Mouse (Mus musculus): Measurements from ENCODE around the gene Ten1. TPM values are rescaled to one million over a fixed set of nuclear protein-coding genes. Genes with fewer than 3 reads are reported as not detected.

The Ten1 gene
- polyA plus RNA-seq, 1 experiment, result 181 TPM

DNA sequence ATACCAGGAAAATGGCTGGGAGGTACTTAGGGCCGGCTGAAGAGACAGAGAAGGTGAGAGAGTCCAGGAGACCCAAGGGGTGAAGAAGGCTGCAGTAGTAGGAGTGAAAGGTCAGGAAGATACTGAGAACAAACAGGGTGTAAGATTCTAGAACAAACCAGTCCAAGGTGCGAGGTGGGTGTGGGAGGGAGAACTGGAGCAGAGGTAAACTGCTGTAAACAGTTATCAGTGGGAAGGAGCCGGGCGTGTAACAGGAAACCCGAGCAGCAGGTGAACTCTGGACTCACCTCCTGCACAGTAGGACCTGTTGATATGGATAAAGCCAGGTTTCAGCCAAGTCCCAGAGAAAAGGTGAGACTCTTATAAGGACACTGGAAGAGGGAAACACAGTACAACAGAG lies 12.0 kb downstream of the Ten1 start:
- Histone ChIP-seq H3K4me3 (replicated peaks) (no peak overlapping the region), H3K36me3 (replicated peaks; ENCODE audit: low read length) (peaks cover 67% of the 10 kb centered on the region), H3K4me1 (peaks cover 16% of the 10 kb centered on the region), H3K9me3 (peaks cover 5% of the 10 kb centered on the region; the same call in 1 of the 2 replicates), H3K27me3 (replicated peaks) (no peaks in the 10 kb centered on the region)
- no peak for TF ChIP-seq FLI1 (IDR thresholded peaks at IDR 0.05; ENCODE audit: low read length)

DNA sequence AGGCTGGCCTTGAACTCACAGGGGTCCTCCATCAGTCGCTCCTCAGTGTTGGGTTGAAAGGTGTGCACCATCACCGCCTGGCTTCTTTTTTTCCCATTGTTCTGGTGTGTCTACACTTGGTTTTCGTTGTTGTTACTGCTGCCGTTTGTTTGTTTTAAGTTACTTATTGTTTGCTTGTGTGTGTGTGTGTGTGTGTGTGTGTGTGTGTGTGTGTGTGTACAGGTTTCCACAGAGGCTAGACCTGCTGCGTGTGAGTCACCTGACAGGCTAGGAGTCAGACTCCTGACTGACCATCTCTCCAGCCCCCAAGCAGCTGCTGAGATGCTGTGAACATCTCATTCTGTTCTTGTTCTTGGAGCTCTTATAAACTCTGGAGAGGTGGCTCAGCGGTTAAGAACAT lies 14.2 kb downstream of the Ten1 start:
- Histone ChIP-seq H3K27me3 (replicated peaks) (no peaks in the 10 kb centered on the region), H3K36me3 (replicated peaks; ENCODE audit: low read length) (peaks cover 49% of the 10 kb centered on the region), H3K4me3 (replicated peaks) (no peak overlapping the region), H3K9me3 (no peaks in the 10 kb centered on the region), H3K4me1 (peaks cover 38% of the 10 kb centered on the region)
- no peak for TF ChIP-seq GATA1 (IDR thresholded peaks at IDR 0.05; ENCODE audit: borderline replicate concordance, low read length)
- no peak for TF ChIP-seq FLI1 (IDR thresholded peaks at IDR 0.05; ENCODE audit: low read length)

DNA sequence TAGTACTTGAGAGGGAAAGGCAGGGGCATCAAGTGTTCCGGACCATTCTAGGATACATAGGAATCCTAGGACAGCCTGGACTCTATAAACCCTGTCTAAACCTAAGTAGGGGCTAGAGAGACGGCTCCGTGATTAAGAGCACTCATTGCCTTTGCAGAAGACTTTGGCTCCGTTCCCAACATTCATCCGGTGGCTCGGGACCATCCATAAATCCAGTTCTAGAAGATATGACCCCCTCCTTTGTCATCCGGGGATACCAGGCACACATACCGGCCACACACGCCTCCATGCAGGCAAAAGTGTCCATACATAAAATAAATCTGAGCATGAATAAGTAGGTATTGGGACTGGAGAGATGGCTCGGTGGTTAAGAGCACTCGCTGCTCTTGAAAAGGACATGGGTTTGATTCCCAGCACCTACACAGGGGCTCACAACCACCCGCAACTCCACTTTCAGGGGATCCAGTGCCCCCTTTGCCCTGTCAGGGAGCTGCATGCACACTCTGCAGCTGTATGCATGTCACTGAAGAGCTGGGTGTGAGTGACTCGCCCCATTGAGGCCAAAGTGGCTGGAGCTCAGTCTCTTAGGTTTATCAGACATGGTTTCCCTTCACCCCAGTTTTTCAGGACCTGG lies 15.3 kb downstream of the Ten1 start:
- H3K4me1 ChIP-seq, result peaks cover 49% of the 10 kb centered on the region
- no peaks in the 10 kb centered on the region for H3K9me3 ChIP-seq
- H3K27me3 ChIP-seq (replicated peaks), result no peaks in the 10 kb centered on the region
- H3K4me3 ChIP-seq (replicated peaks), result no peak overlapping the region
- TF ChIP-seq FLI1 (IDR thresholded peaks at IDR 0.05; ENCODE audit: low read length) (no peak), GATA1 (IDR thresholded peaks at IDR 0.05; ENCODE audit: borderline replicate concordance, low read length) (no peak)
- H3K36me3 ChIP-seq (replicated peaks; ENCODE audit: low read length), result peaks cover 43% of the 10 kb centered on the region

DNA sequence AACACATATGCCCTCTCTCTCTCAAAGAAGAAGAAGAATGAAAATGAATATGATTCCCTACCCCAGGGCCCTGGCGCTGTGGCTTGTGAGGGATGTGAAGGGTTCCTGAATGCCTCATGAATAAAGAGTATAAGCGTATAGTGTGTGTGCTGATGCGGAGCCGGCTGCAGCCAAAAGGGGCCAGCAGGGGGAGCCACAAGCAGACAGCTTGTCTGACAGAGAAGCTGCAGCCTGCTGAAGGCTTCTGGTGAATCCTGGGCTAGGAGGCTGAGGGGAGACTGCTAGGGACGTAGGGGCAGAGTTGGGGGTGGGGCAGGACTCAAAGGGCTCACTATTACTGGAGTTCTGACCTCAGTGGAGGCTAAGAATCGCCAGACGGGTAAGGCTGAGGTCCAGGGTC lies 16.5 kb downstream of the Ten1 start:
- H3K36me3 ChIP-seq (replicated peaks; ENCODE audit: low read length), result peaks cover 36% of the 10 kb centered on the region

DNA sequence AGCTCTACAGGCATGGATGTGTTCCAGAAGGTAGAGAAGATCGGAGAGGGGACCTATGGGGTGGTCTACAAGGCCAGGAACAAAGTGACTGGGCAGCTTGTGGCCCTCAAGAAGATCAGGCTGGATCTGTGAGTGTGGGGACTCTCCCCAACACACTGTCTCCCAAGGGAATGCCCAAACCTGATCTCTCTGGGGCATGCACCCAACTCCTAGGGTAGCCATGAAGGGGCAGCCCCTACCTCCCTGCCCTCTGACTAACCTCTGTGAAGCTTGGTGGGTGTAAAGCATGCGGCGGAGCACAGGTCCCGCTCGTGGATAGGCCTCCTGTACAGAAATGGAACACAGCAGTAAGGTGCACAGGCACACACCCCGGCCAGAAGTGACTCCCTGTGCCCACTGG lies 17.3 kb downstream of the Ten1 start:
- peaks cover 62% of the 10 kb centered on the region for H3K4me1 ChIP-seq
- TF ChIP-seq GATA1 (IDR thresholded peaks at IDR 0.05; ENCODE audit: borderline replicate concordance, low read length) (no peak), FLI1 (IDR thresholded peaks at IDR 0.05; ENCODE audit: low read length) (no peak)

More for the DNA sequence above, 16.5 kb downstream of the Ten1 start:
- Histone ChIP-seq H3K4me1 (peaks cover 59% of the 10 kb centered on the region), H3K9me3 (no peaks in the 10 kb centered on the region), H3K27me3 (replicated peaks) (no peaks in the 10 kb centered on the region), H3K4me3 (replicated peaks) (no peak overlapping the region)
- no peak for TF ChIP-seq GATA1 (IDR thresholded peaks at IDR 0.05; ENCODE audit: borderline replicate concordance, low read length)
- TF ChIP-seq FLI1 (IDR thresholded peaks at IDR 0.05; ENCODE audit: low read length), result no peak

DNA sequence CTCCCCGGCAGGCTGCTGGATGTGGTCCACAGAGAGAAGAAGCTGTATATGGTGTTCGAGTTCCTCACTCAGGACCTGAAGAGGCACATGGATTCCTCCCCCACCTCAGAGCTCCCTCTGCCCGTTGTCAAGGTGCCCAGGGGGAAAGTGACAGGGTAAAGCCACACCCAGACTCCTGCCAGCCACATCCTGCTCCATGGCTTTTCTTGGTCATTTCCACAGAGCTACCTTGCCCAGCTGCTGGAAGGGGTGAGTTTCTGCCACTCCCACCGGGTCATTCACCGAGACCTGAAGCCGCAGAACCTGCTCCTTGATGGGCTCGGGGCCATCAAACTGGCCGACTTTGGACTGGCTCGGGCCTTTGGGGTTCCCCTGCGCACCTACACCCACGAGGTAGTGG lies 17.9 kb downstream of the Ten1 start:
- Histone ChIP-seq H3K4me1 (peaks cover 65% of the 10 kb centered on the region), H3K9me3 (peaks cover 8% of the 10 kb centered on the region), H3K36me3 (replicated peaks; ENCODE audit: low read length) (peaks cover 23% of the 10 kb centered on the region), H3K4me3 (replicated peaks) (no peak overlapping the region), H3K27me3 (replicated peaks) (peaks cover 13% of the 10 kb centered on the region)
- TF ChIP-seq FLI1 (IDR thresholded peaks at IDR 0.05; ENCODE audit: low read length), result no peak
- TF ChIP-seq GATA1 (IDR thresholded peaks at IDR 0.05; ENCODE audit: borderline replicate concordance, low read length), result no peak

More for the DNA sequence above, 17.3 kb downstream of the Ten1 start:
- Histone ChIP-seq H3K27me3 (replicated peaks) (peaks cover 7% of the 10 kb centered on the region), H3K36me3 (replicated peaks; ENCODE audit: low read length) (peaks cover 28% of the 10 kb centered on the region), H3K4me3 (replicated peaks) (no peak overlapping the region), H3K9me3 (peaks cover 2% of the 10 kb centered on the region; the same call in 1 of the 2 replicates)

DNA sequence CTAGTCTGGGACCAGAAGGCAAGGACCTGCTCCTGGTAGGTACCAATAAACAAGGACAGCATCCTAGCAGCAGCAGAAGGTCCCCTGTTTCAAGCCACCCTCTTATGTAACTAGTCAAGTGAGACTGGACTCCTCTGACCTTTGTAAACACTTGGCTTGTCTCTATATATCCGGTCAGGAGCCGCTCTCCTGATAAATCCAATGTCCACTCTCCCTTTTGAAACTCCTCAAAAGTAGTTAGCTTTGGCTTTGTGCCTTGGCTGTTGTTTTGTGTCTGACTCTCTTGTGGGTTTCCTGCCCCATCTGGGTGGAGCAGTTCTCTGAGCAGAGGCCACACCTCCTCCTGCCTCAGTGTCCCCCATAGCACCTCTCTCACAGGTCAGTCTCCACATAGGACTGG lies 19.6 kb downstream of the Ten1 start:
- TF ChIP-seq GATA1 (IDR thresholded peaks at IDR 0.05; ENCODE audit: borderline replicate concordance, low read length) (no peak), FLI1 (IDR thresholded peaks at IDR 0.05; ENCODE audit: low read length) (no peak)
- H3K36me3 ChIP-seq (replicated peaks; ENCODE audit: low read length), result peaks cover 14% of the 10 kb centered on the region
- peaks cover 30% of the 10 kb centered on the region for H3K27me3 ChIP-seq (replicated peaks)
- H3K4me3 ChIP-seq (replicated peaks), result peak overlapping the region; percentile 81
- peaks cover 25% of the 10 kb centered on the region for H3K9me3 ChIP-seq
- H3K4me1 ChIP-seq, result peaks cover 81% of the 10 kb centered on the region

DNA sequence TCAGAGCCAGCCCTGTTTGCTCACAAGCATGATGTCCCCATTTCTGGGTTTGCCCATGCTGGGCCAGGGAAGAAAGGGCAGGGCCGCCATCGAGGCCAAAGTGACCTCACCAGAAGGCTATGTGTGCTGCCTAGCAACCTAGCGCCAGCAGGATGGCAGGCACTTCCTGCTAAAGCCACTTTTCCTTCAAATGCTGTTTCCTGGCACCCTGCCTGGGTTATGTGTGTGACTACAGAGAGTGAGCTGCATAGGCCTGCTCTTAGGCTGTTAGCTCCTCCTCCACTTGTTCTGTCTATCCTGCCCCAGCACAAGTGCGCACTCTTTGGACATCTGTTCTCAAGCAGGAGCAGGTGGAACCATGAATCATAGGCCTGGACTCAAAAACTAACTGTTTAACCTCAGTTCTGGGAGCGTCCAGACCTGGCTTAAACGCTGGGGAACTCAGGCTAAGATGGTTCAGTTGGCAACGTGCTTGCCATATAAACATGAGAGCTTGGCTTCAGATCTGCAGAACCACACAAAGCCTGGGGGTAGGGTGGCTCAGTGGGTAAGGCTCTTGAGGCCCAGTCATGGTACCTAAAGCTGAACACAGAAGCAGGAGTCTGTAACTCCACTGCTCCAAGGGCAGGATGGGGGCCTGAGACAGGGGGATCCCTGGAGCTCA lies 20.2 kb downstream of the Ten1 start:
- H3K36me3 ChIP-seq (replicated peaks; ENCODE audit: low read length), result peaks cover 11% of the 10 kb centered on the region
- H3K4me1 ChIP-seq, result peaks cover 81% of the 10 kb centered on the region
- peaks cover 31% of the 10 kb centered on the region for H3K9me3 ChIP-seq
- TF ChIP-seq FLI1 (IDR thresholded peaks at IDR 0.05; ENCODE audit: low read length) (0 out of 2 replicates have a peak, but pooled peaks have one; percentile 15), GATA1 (IDR thresholded peaks at IDR 0.05; ENCODE audit: borderline replicate concordance, low read length) (no peak)
- H3K4me3 ChIP-seq (replicated peaks), result peak overlapping the region; percentile 81
- peaks cover 36% of the 10 kb centered on the region for H3K27me3 ChIP-seq (replicated peaks)

DNA sequence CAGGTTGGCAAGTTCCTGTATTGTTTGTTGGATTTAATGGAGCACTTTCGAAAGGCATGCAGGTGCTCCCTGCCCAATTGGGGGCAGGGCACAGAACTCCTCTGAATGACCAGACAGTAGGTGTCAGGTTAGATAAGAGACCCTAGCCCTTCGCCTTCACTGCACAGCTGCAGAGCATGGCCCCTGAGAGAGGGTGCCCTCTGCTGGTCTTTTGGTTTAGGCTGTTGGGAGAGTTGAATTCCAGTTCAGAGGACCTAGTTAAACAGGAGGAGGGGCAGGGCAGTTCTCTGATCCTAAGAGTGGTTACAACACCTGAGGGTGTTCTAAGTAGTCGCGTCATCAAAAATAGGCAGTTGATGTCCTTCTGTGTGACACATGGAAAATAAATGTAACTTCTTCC lies 21.2 kb downstream of the Ten1 start:
- no peak overlapping the region for H3K4me3 ChIP-seq (replicated peaks)
- peaks cover 44% of the 10 kb centered on the region for H3K27me3 ChIP-seq (replicated peaks)
- peaks cover 76% of the 10 kb centered on the region for H3K4me1 ChIP-seq
- peaks cover 38% of the 10 kb centered on the region for H3K9me3 ChIP-seq
- H3K36me3 ChIP-seq (replicated peaks; ENCODE audit: low read length), result peaks cover 8% of the 10 kb centered on the region
- no peak for TF ChIP-seq GATA1 (IDR thresholded peaks at IDR 0.05; ENCODE audit: borderline replicate concordance, low read length)
- no peak for TF ChIP-seq FLI1 (IDR thresholded peaks at IDR 0.05; ENCODE audit: low read length)
